Mouse (Mus musculus): ENCODE measurements at regions not wholly inside any gene's neighbourhood (a gene's known extent, or its start where the extent isn't known, plus 50 kb on each side); places are given as distances from the start of the nearest gene placed in this dataset.

- no peak for DNase-seq
Measured at GRCm38 (mm10) chr10:8667244-8667643, 148.6 kb upstream of the Ust start.

DNA sequence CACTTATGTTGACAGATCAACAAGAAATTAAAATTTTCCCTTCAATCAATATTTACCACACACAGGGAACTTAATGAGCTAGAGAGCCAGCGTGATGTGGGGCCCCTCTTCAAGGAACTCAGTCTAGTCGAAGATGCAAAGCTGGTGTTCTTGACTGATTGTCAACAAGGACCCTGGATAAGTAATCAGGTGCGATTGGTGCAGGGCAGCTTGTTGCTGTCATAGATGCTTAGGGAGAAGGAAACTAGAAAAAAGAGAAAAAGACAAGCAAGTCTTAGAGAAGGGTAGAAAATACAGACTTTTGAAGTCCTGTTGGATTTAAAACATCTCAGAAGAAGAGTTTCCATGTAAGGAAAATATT lies 140.3 kb upstream of the Ust start:
- no peak for DNase-seq

DNA sequence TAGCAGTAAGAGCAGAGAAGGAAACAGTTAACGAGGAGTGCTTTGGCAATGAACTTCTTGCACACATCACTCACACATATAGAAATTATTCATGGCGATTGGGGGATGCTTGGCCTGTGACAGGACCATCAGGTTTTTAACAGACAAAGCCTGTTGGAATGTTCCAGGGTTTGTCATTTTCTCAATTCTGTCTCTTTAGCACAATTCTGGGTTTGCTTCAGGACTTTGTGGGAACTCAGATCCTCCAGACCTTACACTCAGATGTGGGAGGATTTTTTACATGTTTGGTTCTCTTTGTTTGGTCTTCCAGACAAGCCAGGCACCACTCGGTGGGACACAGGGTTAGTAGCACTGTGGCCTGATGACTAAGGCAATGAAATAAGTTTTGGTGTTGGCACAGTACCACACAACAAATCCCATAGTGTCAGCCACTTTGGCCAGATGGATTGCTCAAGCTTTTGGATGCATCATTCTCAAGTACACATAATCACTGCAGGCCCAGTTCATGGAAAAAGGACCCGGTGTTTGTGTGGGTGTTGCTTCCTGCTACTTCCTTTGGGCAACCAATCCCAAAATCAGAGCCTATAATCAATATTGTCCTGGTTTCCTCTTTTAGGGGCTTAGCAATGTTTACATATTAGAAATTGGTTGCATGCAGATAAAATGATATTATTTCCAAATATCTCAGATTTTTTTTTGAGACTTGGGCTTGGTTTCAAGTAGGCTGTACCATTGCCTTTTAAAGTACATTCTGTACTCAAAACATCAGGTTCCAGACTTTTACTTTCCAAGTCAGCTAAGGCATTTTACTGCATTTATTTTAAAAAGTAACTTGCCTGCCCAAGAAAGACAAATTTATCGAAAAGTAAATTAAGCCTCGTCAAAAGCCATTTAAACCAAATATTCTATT lies 139.7 kb upstream of the Ust start:
- DNase-seq = no peak

DNA sequence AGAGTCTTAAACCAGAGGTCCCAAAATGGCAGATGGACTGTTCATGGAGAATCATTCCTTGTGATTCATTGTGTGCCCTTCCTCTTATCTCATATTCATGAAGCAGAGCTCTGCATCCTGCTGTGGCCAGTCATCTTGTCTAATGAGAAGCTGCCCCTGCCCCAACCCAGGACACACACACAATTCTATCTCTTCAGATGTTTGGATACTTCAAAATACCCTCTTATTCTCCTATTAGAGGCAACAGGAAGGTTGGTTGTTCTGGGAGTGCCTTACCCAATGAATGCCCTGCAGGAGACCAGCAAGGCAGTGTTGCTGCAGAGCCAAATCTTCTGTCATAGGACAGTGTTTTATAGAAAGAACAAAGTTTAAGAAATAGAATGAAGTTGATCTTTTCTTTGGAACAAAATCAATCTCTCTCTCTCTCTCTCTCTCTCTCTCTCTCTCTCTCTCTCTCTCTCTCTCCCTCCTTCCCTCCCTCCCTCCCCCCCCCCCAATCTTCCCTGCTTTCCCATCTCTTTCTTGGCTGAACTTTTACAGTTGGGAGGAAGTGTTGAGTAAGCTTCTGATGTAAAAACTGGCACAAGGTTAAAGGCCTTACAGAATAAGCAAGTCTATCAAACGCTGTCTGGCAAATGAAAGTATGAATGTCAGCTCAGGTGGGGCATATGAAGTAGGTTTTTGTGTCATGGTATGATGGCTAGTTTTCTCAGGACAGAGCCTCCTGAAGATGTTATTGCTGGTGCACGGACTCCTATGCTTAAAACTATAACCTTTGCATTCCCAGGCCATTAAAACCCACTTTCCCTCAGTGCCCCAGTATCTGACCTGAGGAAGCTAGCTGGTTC lies 138.8 kb upstream of the Ust start:
- no peak for DNase-seq

GRCm38 (mm10) chr10:8653651-8654050 lies 135.0 kb upstream of the Ust start:
- DNase-seq = no peak

GRCm38 (mm10) chr10:8642266-8642665 lies 123.6 kb upstream of the Ust start:
- DNase-seq = no peak

- DNase-seq = no peak
Measured at GRCm38 (mm10) chr10:8624229-8624911, 105.7 kb upstream of the Ust start.

DNA sequence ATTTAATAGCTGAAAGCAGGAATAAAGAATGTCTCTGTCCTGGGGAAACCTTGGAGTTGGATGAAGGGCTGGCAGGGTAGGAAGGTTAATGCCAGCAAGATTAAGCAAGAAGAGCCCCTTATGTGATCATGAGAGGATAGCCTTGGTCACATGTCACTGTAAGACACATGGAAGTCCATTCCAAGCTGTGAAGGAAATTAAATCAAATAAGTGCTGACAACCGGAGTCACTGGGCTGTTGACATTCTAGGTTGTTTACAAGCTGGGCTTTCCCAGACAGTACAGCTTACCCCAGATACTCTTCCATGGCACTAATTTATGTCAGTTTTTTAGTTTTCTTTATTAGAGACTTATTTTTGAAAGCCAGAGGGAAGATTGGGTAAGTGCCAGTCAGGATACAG lies 100.1 kb upstream of the Ust start:
- DNase-seq = no peak

DNA sequence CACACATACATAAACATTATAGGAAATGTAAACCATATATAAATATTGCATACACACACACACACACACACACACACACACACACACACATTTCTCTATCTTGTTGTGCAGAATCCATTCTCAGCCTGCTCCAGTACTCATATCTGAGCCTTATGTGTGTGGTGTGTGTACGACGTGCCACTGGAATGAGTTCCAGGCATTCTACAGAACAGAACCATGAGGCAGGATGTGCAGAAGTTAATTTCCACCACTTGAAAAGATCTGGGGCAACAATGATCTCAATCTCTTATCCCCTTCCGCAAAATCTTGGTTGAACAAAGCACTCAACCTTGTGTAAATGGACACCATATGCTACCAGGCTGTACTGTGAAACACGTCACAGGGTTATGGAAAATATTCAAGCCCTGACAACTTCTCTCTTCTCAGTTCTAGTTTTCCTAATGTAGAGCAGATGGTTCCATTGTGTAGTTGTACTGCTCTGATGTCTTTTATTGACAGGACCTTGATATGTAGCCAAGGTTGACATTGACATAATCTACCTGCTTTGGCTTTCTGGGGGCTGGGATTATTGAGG lies 96.9 kb upstream of the Ust start:
- DNase-seq = no peak

- no peak for DNase-seq
Measured at GRCm38 (mm10) chr10:8589871-8590533, 71.4 kb upstream of the Ust start.

DNA sequence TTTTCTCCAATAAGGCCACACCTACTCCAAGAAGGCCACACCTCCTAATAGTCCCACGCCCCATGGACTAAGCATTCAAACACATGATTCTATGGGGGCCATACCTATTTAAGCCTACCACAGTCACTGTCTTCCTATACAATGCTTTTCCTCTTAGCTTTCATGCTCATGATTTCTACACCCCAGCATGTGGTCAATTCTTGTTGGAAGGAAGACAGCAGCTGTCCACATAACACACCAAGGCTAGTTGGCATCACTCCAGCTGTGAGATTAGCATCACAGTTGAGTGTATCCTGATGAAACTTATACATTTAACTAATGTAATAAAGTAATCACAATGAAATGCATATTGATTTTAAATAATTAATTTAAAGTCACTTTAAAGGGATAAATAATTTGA lies 70.5 kb upstream of the Ust start:
- DNase-seq = no peak

- no peak for DNase-seq
Measured at GRCm38 (mm10) chr10:8584389-8584908, 65.8 kb upstream of the Ust start.

GRCm38 (mm10) chr10:8583552-8584388 lies 65.1 kb upstream of the Ust start:
- no peak for DNase-seq

GRCm38 (mm10) chr10:8580298-8580697 lies 61.7 kb upstream of the Ust start:
- no peak for DNase-seq

- peak in 1 of 2 experiments; percentile 3 for DNase-seq
Measured at GRCm38 (mm10) chr10:8577642-8578356, 59.2 kb upstream of the Ust start.

Measured in cerebellum, adult 18-20 months (tissue).